Mouse (Mus musculus) myocyte (in vitro differentiated cells): Measurements from ENCODE around the gene Tmprss15. TPM values are rescaled to one million over a fixed set of nuclear protein-coding genes. Genes with fewer than 3 reads are reported as not detected.

Source experiments
- H3K27me3 ChIP-seq: one replicate; pipeline ENCODE4 v1.6.1; 2011; ENCODE audit not compliant: control insufficient read depth, insufficient read depth, insufficient read length
- H3K36me3 ChIP-seq: one replicate; pipeline ENCODE4 v1.6.1; 2011; ENCODE audit not compliant: control insufficient read depth, insufficient read depth
- H3K4me2 ChIP-seq: one replicate; pipeline ENCODE4 v1.6.1; 2011; ENCODE audit warnings: low read depth, control low read depth
- H3K4me3 ChIP-seq: one replicate; pipeline ENCODE4 v1.5.1; 2011; ENCODE audit warnings: mild to moderate bottlenecking, control low read depth, moderate library complexity
- H3K79me2 ChIP-seq: one replicate; pipeline ENCODE4 v1.6.1; 2011; ENCODE audit not compliant: control insufficient read depth, insufficient read depth
- H3ac ChIP-seq: one replicate; pipeline ENCODE4 v1.6.1; 2011; ENCODE audit not compliant: control insufficient read depth, insufficient read length
- CEBPB ChIP-seq: IDR thresholded peaks from 2 replicates; pipeline ENCODE4 v1.6.1; 2011; ENCODE audit warnings: mild to moderate bottlenecking, moderate library complexity; ENCODE audit not compliant: poor library complexity, insufficient read depth, severe bottlenecking
- E2F4 ChIP-seq: IDR thresholded peaks from one replicate; pipeline ENCODE4 v1.6.1; 2011; ENCODE audit warnings: mild to moderate bottlenecking, control low read depth, moderate library complexity; ENCODE audit not compliant: insufficient read depth
- MAX ChIP-seq: IDR thresholded peaks from one replicate; pipeline ENCODE4 v1.6.1; 2011; ENCODE audit warnings: low read depth, mild to moderate bottlenecking, control low read depth
- MYOD1 ChIP-seq, 3 experiments: IDR thresholded peaks; one replicate each; pipeline ENCODE4 v1.6.1; 2011; ENCODE audit warnings: control low read depth in 2 of 3, low read depth in 2 of 3, mild to moderate bottlenecking in 2 of 3, moderate library complexity in 1 of 3; ENCODE audit not compliant: insufficient read length in 2 of 3, control insufficient read depth in 1 of 3
- MYOG ChIP-seq, 3 experiments: IDR thresholded peaks; one replicate each; pipeline ENCODE4 v1.6.1; 2011; ENCODE audit warnings: control low read depth in 2 of 3, low read depth in 2 of 3, mild to moderate bottlenecking in 2 of 3; ENCODE audit not compliant: insufficient read length in 2 of 3, control insufficient read depth in 1 of 3, insufficient read depth in 1 of 3
- POLR2A ChIP-seq: IDR thresholded peaks from one replicate; pipeline ENCODE4 v1.6.1; 2011; ENCODE audit warnings: low read depth, mild to moderate bottlenecking, control low read depth, moderate library complexity; ENCODE audit not compliant: insufficient read length
- POLR2AphosphoS2 ChIP-seq: IDR thresholded peaks from one replicate; pipeline ENCODE4 v1.6.1; 2011; ENCODE audit warnings: low read depth, control low read depth; ENCODE audit not compliant: insufficient read length
- REST ChIP-seq: IDR thresholded peaks from one replicate; pipeline ENCODE4 v1.6.1; 2011; ENCODE audit warnings: mild to moderate bottlenecking, control low read depth, moderate library complexity; ENCODE audit not compliant: insufficient read depth, insufficient read length
- SRF ChIP-seq: IDR thresholded peaks from one replicate; pipeline ENCODE4 v1.6.1; 2011; ENCODE audit warnings: low read depth; ENCODE audit not compliant: control insufficient read depth, insufficient read length
- TCF12 ChIP-seq: IDR thresholded peaks from one replicate; pipeline ENCODE4 v1.6.1; 2011; ENCODE audit warnings: mild to moderate bottlenecking, control low read depth; ENCODE audit not compliant: poor library complexity, insufficient read depth, severe bottlenecking
- TCF3 ChIP-seq: IDR thresholded peaks from one replicate; pipeline ENCODE4 v1.6.1; 2011; ENCODE audit warnings: low read depth, control low read depth; ENCODE audit not compliant: insufficient read length
- USF1 ChIP-seq: IDR thresholded peaks from one replicate; pipeline ENCODE4 v1.6.1; 2011; ENCODE audit warnings: low read depth, mild to moderate bottlenecking, control low read depth, moderate library complexity
- polyA plus RNA-seq: library from polyadenylated mRNA; unstranded; fragments of >200 nt; fragmentation: generic; extraction: Trizol; gene quantifications from one replicate; pipeline ENCODE4 v1.2.1, GENCODE M21; 2012; ENCODE audit warnings: missing spikeins

Gene Tmprss15
- polyA plus RNA-seq, 1 experiment = not detected

- no peak overlapping the region for H3ac ChIP-seq
- H3K27me3 ChIP-seq = no peaks in the 10 kb centered on the region
- H3K4me2 ChIP-seq = no peak overlapping the region
- TF ChIP-seq REST = no peak
- TF ChIP-seq CEBPB = no peak
- no peak for TF ChIP-seq POLR2A
- TF ChIP-seq MYOD1 (IDR thresholded peaks at IDR 0.05; ENCODE audit: control insufficient read depth in 1 of 3, insufficient read length in 2 of 3, low read depth in 2 of 3) = no peak
- TF ChIP-seq E2F4 = no peak
- no peak for TF ChIP-seq USF1
- H3K79me2 ChIP-seq = no peaks in the 10 kb centered on the region
- no peak overlapping the region for H3K4me3 ChIP-seq
- H3K36me3 ChIP-seq = no peaks in the 10 kb centered on the region
Observed at GRCm38 (mm10) chr16:79098321-79098720, 7.4 kb upstream of the Tmprss15 start.

GRCm38 (mm10) chr16:79086550-79086949 is 4.3 kb downstream of the Tmprss15 start:
- TF ChIP-seq POLR2AphosphoS2 = no peak
- no peak for TF ChIP-seq SRF
- no peak for TF ChIP-seq USF1
- TF ChIP-seq TCF3 = no peak
- no peak for TF ChIP-seq MYOG (IDR thresholded peaks at IDR 0.05; ENCODE audit: control insufficient read depth in 1 of 3, insufficient read depth in 1 of 3, insufficient read length in 2 of 3, low read depth in 2 of 3)
- TF ChIP-seq MYOD1 (IDR thresholded peaks at IDR 0.05; ENCODE audit: control insufficient read depth in 1 of 3, insufficient read length in 2 of 3, low read depth in 2 of 3) = no peak
- no peak for TF ChIP-seq CEBPB
- TF ChIP-seq TCF12 = no peak
- TF ChIP-seq MAX = no peak
- no peak for TF ChIP-seq E2F4
- H3K4me3 ChIP-seq = no peak overlapping the region
- no peaks in the 10 kb centered on the region for H3K79me2 ChIP-seq
- H3K4me2 ChIP-seq = no peak overlapping the region
- H3K36me3 ChIP-seq = no peaks in the 10 kb centered on the region
- H3ac ChIP-seq = no peak overlapping the region
- H3K27me3 ChIP-seq = no peaks in the 10 kb centered on the region

- TF ChIP-seq USF1 = no peak
- TF ChIP-seq CEBPB = no peak
- no peak for TF ChIP-seq MAX
- TF ChIP-seq POLR2AphosphoS2 = no peak
- TF ChIP-seq MYOD1 (IDR thresholded peaks at IDR 0.05; ENCODE audit: control insufficient read depth in 1 of 3, insufficient read length in 2 of 3, low read depth in 2 of 3) = no peak
- TF ChIP-seq SRF = no peak
- no peak for TF ChIP-seq REST
- no peak for TF ChIP-seq MYOG (IDR thresholded peaks at IDR 0.05; ENCODE audit: control insufficient read depth in 1 of 3, insufficient read depth in 1 of 3, insufficient read length in 2 of 3, low read depth in 2 of 3)
- no peak for TF ChIP-seq E2F4
- no peak for TF ChIP-seq TCF3
- TF ChIP-seq TCF12 = no peak
- no peak for TF ChIP-seq POLR2A
- no peak overlapping the region for H3ac ChIP-seq
- no peaks in the 10 kb centered on the region for H3K79me2 ChIP-seq
- H3K4me2 ChIP-seq = no peak overlapping the region
- no peaks in the 10 kb centered on the region for H3K36me3 ChIP-seq
- H3K4me3 ChIP-seq = no peak overlapping the region
- H3K27me3 ChIP-seq = no peaks in the 10 kb centered on the region
Observed at GRCm38 (mm10) chr16:79063848-79064247, 27.0 kb downstream of the Tmprss15 start.

- Histone ChIP-seq H3K79me2 (no peaks in the 10 kb centered on the region), H3K4me2 (no peak overlapping the region), H3K4me3 (no peak overlapping the region), H3K36me3 (no peaks in the 10 kb centered on the region), H3ac (no peak overlapping the region), H3K27me3 (no peaks in the 10 kb centered on the region)
- TF ChIP-seq USF1 (no peak), CEBPB (no peak), POLR2A (no peak), MAX (no peak), MYOD1 (IDR thresholded peaks at IDR 0.05; ENCODE audit: control insufficient read depth in 1 of 3, insufficient read length in 2 of 3, low read depth in 2 of 3) (no peak)
Observed at GRCm38 (mm10) chr16:79058775-79059558, 31.9 kb downstream of the Tmprss15 start.

GRCm38 (mm10) chr16:79032593-79032992 is 58.3 kb downstream of the Tmprss15 start:
- Histone ChIP-seq H3K4me2 (no peak overlapping the region), H3K36me3 (no peaks in the 10 kb centered on the region), H3K4me3 (no peak overlapping the region), H3K79me2 (no peaks in the 10 kb centered on the region), H3K27me3 (no peaks in the 10 kb centered on the region), H3ac (no peak overlapping the region)
- no peak for TF ChIP-seq CEBPB
- TF ChIP-seq MYOD1 (IDR thresholded peaks at IDR 0.05; ENCODE audit: control insufficient read depth in 1 of 3, insufficient read length in 2 of 3, low read depth in 2 of 3) = no peak
- TF ChIP-seq POLR2AphosphoS2 = no peak
- TF ChIP-seq REST = no peak
- TF ChIP-seq POLR2A = no peak
- no peak for TF ChIP-seq USF1
- no peak for TF ChIP-seq SRF
- TF ChIP-seq MYOG (IDR thresholded peaks at IDR 0.05; ENCODE audit: control insufficient read depth in 1 of 3, insufficient read depth in 1 of 3, insufficient read length in 2 of 3, low read depth in 2 of 3) = no peak
- no peak for TF ChIP-seq TCF3
- no peak for TF ChIP-seq TCF12
- TF ChIP-seq MAX = no peak
- TF ChIP-seq E2F4 = no peak
